Mouse (Mus musculus) spleen, adult 12 weeks (tissue): Measurements from ENCODE around the gene Phf21a.

Experiments
- DNase-seq: peaks from one replicate; pipeline ENCODE4 v3.0.0; 2022; ENCODE audit warnings: low spot score

Gene Phf21a

DNA sequence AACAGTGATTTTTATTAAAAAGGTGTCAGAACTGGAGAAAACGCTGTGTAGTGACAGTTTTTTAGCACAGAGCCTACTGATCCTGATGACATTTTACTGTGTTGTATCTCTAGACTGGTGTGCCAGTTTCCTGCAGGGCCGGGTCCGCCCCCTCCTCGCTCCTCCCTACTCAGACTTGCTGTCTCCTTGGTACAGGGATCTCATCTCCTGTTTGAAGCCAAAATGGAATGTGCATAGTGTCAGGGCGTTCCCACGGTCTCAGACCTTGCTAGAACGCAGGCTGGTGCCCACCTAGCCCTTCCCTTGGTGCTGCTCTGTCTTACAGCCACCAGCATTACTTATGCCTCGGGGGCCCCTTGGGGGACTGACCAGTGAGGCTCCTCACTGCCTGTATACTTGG, 268.9 kb downstream of the Phf21a start:
- DNase-seq = no peak

- no peak for DNase-seq
Observed at GRCm38 (mm10) chr2:92362571-92363228, 269.8 kb downstream of the Phf21a start.

DNA sequence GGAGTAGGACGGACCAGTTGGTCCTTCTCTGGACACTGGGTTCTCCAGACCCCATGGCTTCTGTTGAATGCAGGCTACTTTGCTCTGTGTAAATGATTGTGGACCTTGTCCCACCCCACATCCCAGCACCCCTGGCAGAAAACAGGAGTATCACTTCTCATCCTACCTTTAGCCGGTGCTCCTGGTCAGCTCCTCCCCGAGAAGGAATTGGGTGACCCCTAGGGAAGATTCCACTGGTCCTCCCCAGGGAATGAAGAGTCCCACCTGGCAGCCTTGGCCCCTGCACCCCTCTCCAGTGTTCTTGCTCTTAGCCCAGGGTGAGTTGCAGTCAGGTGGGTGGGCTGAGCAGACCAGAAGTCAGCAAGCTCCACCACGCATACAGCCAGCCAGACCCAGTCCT, 271.2 kb downstream of the Phf21a start:
- DNase-seq = no peak

DNA sequence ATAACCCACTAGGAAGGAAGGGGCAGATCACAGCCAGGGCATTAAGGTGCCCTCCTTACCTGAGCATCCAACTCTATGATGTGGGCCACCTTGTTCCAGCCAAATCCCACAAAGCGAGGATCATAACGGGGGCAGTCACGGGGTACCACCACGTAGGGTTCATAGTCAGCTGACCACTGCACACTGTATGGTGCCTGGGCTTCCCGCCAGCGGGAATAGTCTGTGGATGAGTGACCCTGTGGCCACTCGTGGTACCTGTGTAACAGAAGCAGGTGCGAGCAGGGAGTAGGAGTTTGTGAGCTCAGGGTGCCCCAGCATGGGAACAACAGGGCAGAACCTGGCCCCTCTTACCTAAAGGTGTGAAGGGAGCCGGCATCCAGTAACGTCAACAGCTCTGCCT, 272.7 kb downstream of the Phf21a start:
- no peak for DNase-seq

- DNase-seq = no peak
Observed at GRCm38 (mm10) chr2:92367383-92368029, 274.6 kb downstream of the Phf21a start.

DNA sequence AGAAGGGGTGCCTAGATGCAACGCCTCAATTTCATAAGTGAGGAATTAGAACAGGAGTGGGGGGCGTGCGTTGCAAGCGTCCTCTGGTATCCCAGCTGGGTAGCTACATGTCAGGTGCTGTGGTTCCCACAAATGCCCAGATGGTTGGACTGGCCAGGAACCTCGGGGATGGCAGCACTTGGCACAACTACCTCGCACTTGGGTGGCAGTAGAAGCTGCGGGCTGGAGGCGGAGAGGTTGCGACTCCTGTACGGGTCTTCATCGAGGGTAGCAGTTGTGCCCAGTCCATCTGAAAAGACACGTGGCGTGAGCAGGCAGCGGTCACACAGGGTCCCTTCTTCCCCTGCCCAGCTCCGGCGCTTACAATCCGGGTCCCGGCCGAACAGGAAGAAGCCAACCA, 277.5 kb downstream of the Phf21a start:
- DNase-seq = no peak

DNA sequence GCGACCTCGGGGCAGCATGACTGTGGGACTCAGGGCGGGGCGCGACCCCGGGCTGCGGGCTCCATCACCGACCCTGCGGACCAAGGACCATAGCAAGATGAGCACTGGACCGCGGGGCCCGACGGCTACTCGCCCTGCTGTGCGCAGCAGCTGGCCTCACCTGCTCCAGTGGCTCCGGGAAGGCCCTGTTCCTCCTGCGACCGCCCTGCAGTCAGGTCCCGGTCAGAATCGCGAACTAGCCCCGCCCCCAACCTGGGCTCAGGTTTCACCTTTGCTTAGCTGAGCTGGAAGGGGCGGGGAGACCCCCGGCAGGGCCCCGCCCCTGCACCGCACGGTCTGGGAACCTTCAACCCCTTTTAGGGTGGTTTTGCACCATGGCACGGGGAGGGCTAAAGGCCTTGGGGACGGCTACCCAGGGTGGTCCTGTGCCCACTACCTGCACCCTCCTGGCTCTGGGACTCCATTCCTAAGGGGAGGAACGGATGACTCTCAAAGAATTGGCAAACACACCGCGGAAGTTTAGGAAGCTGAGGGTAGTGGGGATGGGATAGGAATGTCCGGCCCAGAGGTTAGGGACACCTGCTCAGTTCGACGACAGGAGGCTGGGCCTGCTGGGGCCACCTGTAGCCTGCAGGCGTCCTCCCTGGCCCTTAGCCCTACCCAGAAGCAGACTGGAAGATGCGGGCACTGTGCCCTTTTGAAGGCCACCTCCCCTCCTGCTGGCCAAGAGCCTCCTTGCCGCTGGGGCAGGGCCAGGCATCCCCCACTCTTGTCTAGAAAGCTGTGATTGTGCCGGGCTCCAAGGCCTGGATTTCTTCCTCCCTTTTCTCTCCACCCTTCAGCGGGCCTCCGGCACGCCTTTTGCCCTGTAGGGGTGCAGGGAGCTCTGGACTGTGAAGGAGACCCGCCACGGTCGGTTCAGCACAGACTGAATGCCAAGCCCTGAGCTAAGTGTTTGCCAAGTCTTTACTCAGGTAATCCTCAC, 278.2 kb downstream of the Phf21a start:
- no peak for DNase-seq

- no peak for DNase-seq
Observed at GRCm38 (mm10) chr2:92371971-92372690, 279.2 kb downstream of the Phf21a start.

- DNase-seq = no peak
Observed at GRCm38 (mm10) chr2:92372767-92373436, 280.0 kb downstream of the Phf21a start.

- no peak for DNase-seq
Observed at GRCm38 (mm10) chr2:92373437-92373813, 280.5 kb downstream of the Phf21a start.

DNA sequence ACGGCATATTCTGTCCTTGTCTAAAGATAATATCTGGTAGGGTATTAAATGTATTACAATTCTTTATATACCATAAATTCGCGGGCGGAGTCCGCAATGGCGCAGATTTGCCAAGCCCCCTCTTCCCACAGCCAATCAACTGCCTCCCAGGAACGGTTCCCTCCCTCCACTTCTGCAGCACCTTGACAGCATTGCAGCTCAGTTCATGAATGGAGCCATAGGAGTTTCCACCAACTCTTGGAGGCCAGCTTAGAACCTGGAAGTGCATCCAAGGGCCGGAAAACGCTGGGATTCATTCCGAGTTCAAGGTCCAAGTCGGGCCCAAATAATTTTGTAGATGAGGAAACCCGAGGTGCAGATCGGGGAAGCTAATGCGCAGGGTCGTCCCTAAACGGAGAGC, 281.6 kb downstream of the Phf21a start, which contains the start of the genes Pex16 and Large2:
TSS of gene Pex16 (plus strand) at position 163 of the 400 bp plus-strand sequence.
TSS of gene Large2 (minus strand) at position 356 of the 400 bp plus-strand sequence.
- DNase-seq = peak; percentile 25

GRCm38 (mm10) chr2:92375099-92375623, 282.2 kb downstream of the Phf21a start:
- DNase-seq = peak; percentile 85

DNA sequence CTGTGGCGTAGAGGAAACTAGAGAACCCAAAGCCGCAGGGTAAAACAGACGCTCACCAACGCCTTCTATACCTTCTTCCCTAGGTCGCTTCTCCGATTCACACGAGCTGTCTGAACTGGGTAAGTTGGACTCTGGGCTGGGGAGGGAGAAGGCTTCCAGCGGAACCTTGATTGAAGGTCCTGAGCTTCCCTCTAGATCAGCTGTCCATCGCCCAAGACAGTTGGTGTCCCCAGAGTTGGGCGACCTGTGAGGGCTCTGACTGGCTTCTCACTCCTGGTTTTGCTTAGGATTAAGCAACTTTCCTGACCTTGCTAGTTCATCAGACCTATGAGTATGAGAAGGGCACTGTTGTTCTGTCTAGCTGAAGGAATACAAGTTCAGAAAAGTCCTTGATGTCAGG, 282.9 kb downstream of the Phf21a start:
- DNase-seq = no peak

DNA sequence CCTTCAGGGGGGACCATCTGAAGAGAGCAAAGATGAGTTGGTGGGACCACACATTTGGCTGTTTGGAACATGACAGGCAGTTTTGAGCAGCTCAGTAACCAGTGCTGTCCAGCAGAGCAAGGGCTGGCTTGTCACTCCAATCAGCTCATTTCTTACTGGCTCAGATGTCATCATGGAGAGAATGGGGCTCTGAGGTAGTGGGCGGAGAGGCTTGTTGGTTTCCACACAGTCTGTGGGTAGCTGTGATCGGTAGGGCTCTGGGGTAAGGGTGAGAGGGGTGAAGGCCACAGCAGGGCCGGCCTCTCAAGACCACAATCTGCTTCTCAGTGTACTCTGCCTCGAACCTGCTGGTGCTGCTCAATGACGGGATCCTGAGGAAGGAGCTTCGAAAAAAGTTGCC, 283.4 kb downstream of the Phf21a start:
- no peak for DNase-seq

- DNase-seq = no peak
Observed at GRCm38 (mm10) chr2:92377320-92377719, 284.4 kb downstream of the Phf21a start.

GRCm38 (mm10) chr2:92379783-92380494, 287.0 kb downstream of the Phf21a start:
- no peak for DNase-seq

- no peak for DNase-seq
Observed at GRCm38 (mm10) chr2:92380495-92381050, 287.7 kb downstream of the Phf21a start.

DNA sequence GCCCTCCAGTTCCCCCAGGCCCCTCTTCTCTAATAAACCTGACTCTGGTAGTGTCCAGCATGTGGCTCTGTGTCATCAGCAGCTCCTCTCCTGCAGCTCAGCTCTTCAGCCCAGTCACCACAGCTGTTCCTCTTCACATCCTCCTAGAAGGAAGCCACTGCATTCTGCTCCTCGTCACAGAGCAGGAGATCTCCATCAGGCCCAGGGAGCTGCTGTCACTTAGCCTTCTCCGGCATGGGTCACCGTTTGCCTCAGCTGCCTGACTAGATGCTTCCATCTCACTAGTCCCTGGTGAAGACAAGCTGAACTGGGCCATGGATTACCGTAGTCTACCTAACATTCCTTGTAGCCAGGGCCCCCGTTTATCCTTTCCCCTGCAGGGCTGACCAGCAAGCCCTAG, 288.2 kb downstream of the Phf21a start:
- no peak for DNase-seq

- no peak for DNase-seq
Observed at GRCm38 (mm10) chr2:92381901-92382588, 289.1 kb downstream of the Phf21a start, which contains the start of gene 1700029I15Rik. Gene 1700029I15Rik, plus strand, starts transcription at chr2:92382538.
